Mouse (Mus musculus): ENCODE data around the gene Coro1a. TPM values are rescaled to one million over a fixed set of nuclear protein-coding genes. Genes with fewer than 3 reads are reported as not detected.

Gene Coro1a
- polyA plus RNA-seq (2015; fragmentation: Nextera tagmentation; extraction: Ambion mirVana), result 92.4 and 107 TPM in 2 replicates

GRCm38 (mm10) chr7:126707442-126708174 lies at the start of gene Coro1a:
Gene Coro1a, minus strand, starts transcription at chr7:126707787.
- H3K9ac ChIP-seq, result no peak within 1 kb of the TSS
- no peak within 1 kb of the TSS for H3K4me3 ChIP-seq
- peaks cover 3% of the 10 kb centered on the region; the same call in 1 of the 2 replicates for H3K9me3 ChIP-seq
- WGBS, result 89% methylated on average over 19 of the region's 19 CpGs
- peaks cover 10% of the 10 kb centered on the region; the same call in 1 of the 2 replicates for H3K27me3 ChIP-seq
- H3K4me1 ChIP-seq (replicated peaks), result peaks cover 27% of the 10 kb centered on the region
- no peak within 1 kb of the TSS for H3K27ac ChIP-seq (replicated peaks)
- ATAC-seq (ENCODE audit: low read depth), result no peak
- H3K4me2 ChIP-seq, result no peak within 1 kb of the TSS
- H3K36me3 ChIP-seq, result no peaks in the 10 kb centered on the region

GRCm38 (mm10) chr7:126754866-126755265 lies 47.3 kb upstream of the Coro1a start:
- peaks cover 12% of the 10 kb centered on the region for H3K4me1 ChIP-seq (replicated peaks)
- ATAC-seq (ENCODE audit: low read depth), result peak; percentile 36; the same call in 1 of the 2 replicates
- 1% methylated on average over 9 of the region's 9 CpGs for WGBS
- H3K9ac ChIP-seq, result no peak overlapping the region; the same call in 1 of the 2 replicates
- H3K9me3 ChIP-seq, result no peaks in the 10 kb centered on the region
- H3K36me3 ChIP-seq, result no peaks in the 10 kb centered on the region
- no peaks in the 10 kb centered on the region for H3K27me3 ChIP-seq
- no peak overlapping the region for H3K4me3 ChIP-seq
- H3K27ac ChIP-seq (replicated peaks), result no peak overlapping the region
- H3K4me2 ChIP-seq, result peak overlapping the region; percentile 19

- no peak for ATAC-seq (ENCODE audit: low read depth)
- WGBS, result 95% methylated on average over 17 of the region's 17 CpGs
- Histone ChIP-seq H3K4me1 (replicated peaks) (peaks cover 5% of the 10 kb centered on the region; the same call in 1 of the 2 replicates), H3K27ac (replicated peaks) (no peak overlapping the region), H3K36me3 (no peaks in the 10 kb centered on the region), H3K4me2 (no peak overlapping the region), H3K9ac (no peak overlapping the region), H3K9me3 (no peaks in the 10 kb centered on the region), H3K4me3 (no peak overlapping the region), H3K27me3 (no peaks in the 10 kb centered on the region)
These were observed 42.2 kb upstream of the Coro1a start for GRCm38 (mm10) chr7:126749582-126750343.

GRCm38 (mm10) chr7:126748824-126749223 lies 41.2 kb upstream of the Coro1a start:
- Histone ChIP-seq H3K9ac (no peak overlapping the region), H3K4me3 (no peak overlapping the region), H3K27ac (replicated peaks) (no peak overlapping the region), H3K36me3 (no peaks in the 10 kb centered on the region), H3K4me2 (no peak overlapping the region), H3K9me3 (no peaks in the 10 kb centered on the region), H3K27me3 (no peaks in the 10 kb centered on the region), H3K4me1 (replicated peaks) (no peaks in the 10 kb centered on the region)
- 72% methylated on average over 7 of the region's 7 CpGs for WGBS
- no peak for ATAC-seq (ENCODE audit: low read depth)

- H3K4me3 ChIP-seq, result no peak overlapping the region
- no peaks in the 10 kb centered on the region for H3K4me1 ChIP-seq (replicated peaks)
- no peaks in the 10 kb centered on the region for H3K9me3 ChIP-seq
- H3K4me2 ChIP-seq, result no peak overlapping the region
- no peak for ATAC-seq (ENCODE audit: low read depth)
- no peak overlapping the region for H3K27ac ChIP-seq (replicated peaks)
- WGBS, result 46% methylated on average over 6 of the region's 6 CpGs
- H3K27me3 ChIP-seq, result no peaks in the 10 kb centered on the region
- H3K36me3 ChIP-seq, result no peaks in the 10 kb centered on the region
- no peak overlapping the region for H3K9ac ChIP-seq
These were observed 39.2 kb upstream of the Coro1a start for GRCm38 (mm10) chr7:126746798-126747197.

GRCm38 (mm10) chr7:126746066-126746465 lies 38.5 kb upstream of the Coro1a start:
- no peak overlapping the region for H3K4me2 ChIP-seq
- no peak overlapping the region for H3K4me3 ChIP-seq
- H3K27ac ChIP-seq (replicated peaks), result no peak overlapping the region
- ATAC-seq (ENCODE audit: low read depth), result no peak
- H3K4me1 ChIP-seq (replicated peaks), result no peaks in the 10 kb centered on the region
- 90% methylated on average over 12 of the region's 12 CpGs for WGBS
- H3K27me3 ChIP-seq, result no peaks in the 10 kb centered on the region
- no peak overlapping the region for H3K9ac ChIP-seq
- H3K36me3 ChIP-seq, result no peaks in the 10 kb centered on the region
- H3K9me3 ChIP-seq, result no peaks in the 10 kb centered on the region

GRCm38 (mm10) chr7:126741964-126742482 lies 34.4 kb upstream of the Coro1a start:
- Histone ChIP-seq H3K27me3 (no peaks in the 10 kb centered on the region), H3K4me2 (no peak overlapping the region), H3K4me1 (replicated peaks) (no peaks in the 10 kb centered on the region), H3K36me3 (no peaks in the 10 kb centered on the region), H3K9ac (no peak overlapping the region), H3K4me3 (no peak overlapping the region), H3K9me3 (no peaks in the 10 kb centered on the region), H3K27ac (replicated peaks) (no peak overlapping the region)
- ATAC-seq (ENCODE audit: low read depth), result no peak
- WGBS, result 92% methylated on average over 13 of the region's 13 CpGs

GRCm38 (mm10) chr7:126741452-126741851 lies 33.9 kb upstream of the Coro1a start:
- Histone ChIP-seq H3K27me3 (no peaks in the 10 kb centered on the region), H3K4me1 (replicated peaks) (no peaks in the 10 kb centered on the region), H3K4me3 (no peak overlapping the region), H3K9me3 (no peaks in the 10 kb centered on the region), H3K27ac (replicated peaks) (no peak overlapping the region), H3K36me3 (no peaks in the 10 kb centered on the region), H3K9ac (no peak overlapping the region), H3K4me2 (no peak overlapping the region)
- no peak for ATAC-seq (ENCODE audit: low read depth)
- WGBS, result 84% methylated on average over 5 of the region's 5 CpGs

- H3K9me3 ChIP-seq, result no peaks in the 10 kb centered on the region
- no peak overlapping the region for H3K4me3 ChIP-seq
- no peak for ATAC-seq (ENCODE audit: low read depth)
- H3K36me3 ChIP-seq, result no peaks in the 10 kb centered on the region
- H3K27ac ChIP-seq (replicated peaks), result no peak overlapping the region
- no peaks in the 10 kb centered on the region for H3K4me1 ChIP-seq (replicated peaks)
- WGBS, result 86% methylated on average over 5 of the region's 5 CpGs
- H3K27me3 ChIP-seq, result no peaks in the 10 kb centered on the region
- H3K9ac ChIP-seq, result no peak overlapping the region
- H3K4me2 ChIP-seq, result no peak overlapping the region
These were observed 33.4 kb upstream of the Coro1a start for GRCm38 (mm10) chr7:126740977-126741376.

GRCm38 (mm10) chr7:126740132-126740735 lies 32.6 kb upstream of the Coro1a start:
- no peak overlapping the region for H3K4me3 ChIP-seq
- H3K4me2 ChIP-seq, result no peak overlapping the region
- ATAC-seq (ENCODE audit: low read depth), result no peak
- no peaks in the 10 kb centered on the region for H3K9me3 ChIP-seq
- no peaks in the 10 kb centered on the region for H3K36me3 ChIP-seq
- no peak overlapping the region for H3K9ac ChIP-seq
- WGBS, result 78% methylated on average over 13 of the region's 13 CpGs
- no peaks in the 10 kb centered on the region for H3K27me3 ChIP-seq
- H3K27ac ChIP-seq (replicated peaks), result no peak overlapping the region
- no peaks in the 10 kb centered on the region for H3K4me1 ChIP-seq (replicated peaks)

GRCm38 (mm10) chr7:126739551-126739950 lies 32.0 kb upstream of the Coro1a start:
- H3K9me3 ChIP-seq, result no peaks in the 10 kb centered on the region
- H3K27me3 ChIP-seq, result no peaks in the 10 kb centered on the region
- no peak overlapping the region for H3K27ac ChIP-seq (replicated peaks)
- no peak for ATAC-seq (ENCODE audit: low read depth)
- no peak overlapping the region for H3K4me3 ChIP-seq
- no peaks in the 10 kb centered on the region for H3K4me1 ChIP-seq (replicated peaks)
- no peak overlapping the region for H3K4me2 ChIP-seq
- H3K36me3 ChIP-seq, result no peaks in the 10 kb centered on the region
- WGBS, result 86% methylated on average over 17 of the region's 17 CpGs
- no peak overlapping the region for H3K9ac ChIP-seq

- H3K4me3 ChIP-seq, result no peak overlapping the region
- H3K4me1 ChIP-seq (replicated peaks), result no peaks in the 10 kb centered on the region
- H3K9me3 ChIP-seq, result no peaks in the 10 kb centered on the region
- no peak overlapping the region for H3K27ac ChIP-seq (replicated peaks)
- no peaks in the 10 kb centered on the region for H3K36me3 ChIP-seq
- 81% methylated on average over 8 of the region's 8 CpGs for WGBS
- no peak for ATAC-seq (ENCODE audit: low read depth)
- no peaks in the 10 kb centered on the region for H3K27me3 ChIP-seq
- no peak overlapping the region for H3K4me2 ChIP-seq
- no peak overlapping the region for H3K9ac ChIP-seq
These were observed 28.5 kb upstream of the Coro1a start for GRCm38 (mm10) chr7:126736122-126736521.

All from neural tube, embryonic 13.5 days (tissue).